Mouse (Mus musculus) limb, embryonic 15.5 days (tissue): ENCODE measurements at regions not wholly inside any gene's neighbourhood (a gene's known extent, or its start where the extent isn't known, plus 50 kb on each side); places are given as distances from the start of the nearest gene placed in this dataset.
A peak's percentile ranks its signal among the peaks of the same experiment; 100 is the strongest.

Experiments used
- ATAC-seq: fragments of 200-750 bp; cut with Nextera tagmentation; 2 replicates; pipeline ENCODE4 v1.8.0; 2017; ENCODE audit warnings: low read depth, moderate TSS enrichment; ENCODE audit not compliant: insufficient number of reproducible peaks, low FRiP score, low TSS enrichment
- H3K27ac ChIP-seq: fragments of 300-500 bp; sonication (generic); 2 replicates; pipeline ENCODE4 v1.5.1; 2015; ENCODE audit warnings: moderate library complexity, mild to moderate bottlenecking, inconsistent platforms
- H3K27me3 ChIP-seq: fragments of 300-500 bp; sonication (generic); 2 replicates; pipeline ENCODE4 v1.6.1; 2015; ENCODE audit warnings: inconsistent platforms
- H3K36me3 ChIP-seq: fragments of 300-500 bp; sonication (generic); 2 replicates; pipeline ENCODE4 v1.6.1; 2015; ENCODE audit warnings: inconsistent platforms
- H3K4me1 ChIP-seq: fragments of 300-500 bp; sonication (generic); 2 replicates; pipeline ENCODE4 v1.6.1; 2015; ENCODE audit warnings: inconsistent platforms
- H3K4me2 ChIP-seq: fragments of 300-500 bp; sonication (generic); 2 replicates; pipeline ENCODE4 v1.6.1; 2015; ENCODE audit warnings: mild to moderate bottlenecking, inconsistent platforms
- H3K4me3 ChIP-seq: fragments of 300-500 bp; sonication (generic); 2 replicates; pipeline ENCODE4 v1.5.1; 2015; ENCODE audit warnings: mild to moderate bottlenecking, inconsistent platforms
- H3K9ac ChIP-seq: fragments of 300-500 bp; sonication (generic); 2 replicates; pipeline ENCODE4 v1.6.1; 2015; ENCODE audit warnings: inconsistent platforms
- H3K9me3 ChIP-seq: fragments of 300-500 bp; sonication (generic); 2 replicates; pipeline ENCODE4 v1.6.1; 2016; ENCODE audit warnings: inconsistent platforms
- WGBS: fragments of 180-500 bp; shearing (Covaris S2); methylation state at CpG from one replicate; pipeline ENCODE4 v1.1.7; 2015; 5-methylcytosine and 5-hydroxymethylcytosine counted together

DNA sequence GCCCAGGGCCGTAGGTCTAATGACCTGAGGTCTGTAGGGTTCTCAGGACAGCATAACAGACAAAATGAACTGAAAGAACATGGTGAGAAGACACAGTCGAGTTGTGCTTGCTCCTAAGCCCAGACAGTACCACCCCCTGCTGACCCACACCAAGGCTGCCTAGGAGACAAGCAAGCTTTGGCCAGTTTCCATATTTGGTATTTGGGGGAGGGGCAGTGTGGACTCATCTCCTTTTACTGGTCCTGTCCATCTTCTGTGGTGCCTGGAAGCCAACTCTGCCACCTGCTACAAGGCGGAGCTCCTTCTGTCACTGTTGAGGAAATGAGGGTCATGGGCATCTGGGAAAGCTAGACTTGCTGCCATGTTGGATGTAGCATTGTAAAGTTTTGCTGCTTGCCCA, 68.9 kb downstream of the Tex29 start:
- no peaks in the 10 kb centered on the region for H3K36me3 ChIP-seq
- H3K27ac ChIP-seq = no peak overlapping the region
- H3K4me3 ChIP-seq = no peak overlapping the region
- no peak overlapping the region for H3K9ac ChIP-seq
- ATAC-seq = no peak
- 69% methylated on average over 3 of the region's 3 CpGs for WGBS
- peaks cover 4% of the 10 kb centered on the region for H3K4me1 ChIP-seq
- no peak overlapping the region for H3K4me2 ChIP-seq
- H3K27me3 ChIP-seq = peaks cover 7% of the 10 kb centered on the region; the same call in 1 of the 2 replicates
- no peaks in the 10 kb centered on the region for H3K9me3 ChIP-seq

DNA sequence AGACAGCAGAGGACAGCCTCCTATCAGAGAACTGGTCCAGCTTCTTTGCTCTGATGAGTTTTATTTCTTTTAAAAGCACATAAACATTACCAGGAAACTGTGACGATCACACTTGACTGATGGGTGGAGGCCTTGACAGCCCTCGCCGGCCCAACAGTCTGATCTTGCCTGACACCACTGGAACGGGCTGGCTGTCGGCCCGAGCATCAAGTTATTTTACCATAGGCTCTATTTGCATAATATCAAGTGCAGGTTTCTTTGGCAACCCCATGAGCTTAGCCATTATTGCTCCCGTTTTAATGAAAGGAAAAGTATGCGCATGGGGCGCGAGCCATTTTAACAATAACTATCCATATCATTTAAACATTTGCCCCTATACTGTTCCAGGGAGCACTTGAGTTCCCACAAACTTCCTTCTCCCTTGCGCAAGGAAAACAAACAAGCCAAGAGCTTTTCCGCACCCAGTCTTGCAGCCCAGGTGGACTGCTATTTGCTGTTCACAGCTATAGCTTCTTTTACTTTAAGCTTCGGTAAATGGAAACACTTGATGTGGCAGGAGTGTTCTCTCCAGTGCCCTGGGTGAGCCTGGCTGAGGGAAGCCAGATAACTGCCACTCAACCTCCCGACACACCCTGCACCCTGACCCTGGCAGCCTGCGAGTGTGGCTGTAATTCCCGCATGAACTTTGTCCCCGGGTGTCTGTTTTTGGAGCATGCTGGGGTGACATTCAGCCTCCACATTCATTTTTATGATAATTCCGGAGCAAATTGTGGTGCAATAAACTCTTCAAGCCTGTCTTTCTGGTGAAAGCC, 71.6 kb downstream of the Tex29 start:
- ATAC-seq = no peak
- Histone ChIP-seq H3K4me2 (no peak overlapping the region), H3K27ac (no peak overlapping the region), H3K36me3 (no peaks in the 10 kb centered on the region), H3K4me3 (no peak overlapping the region), H3K4me1 (peaks cover 15% of the 10 kb centered on the region), H3K27me3 (no peaks in the 10 kb centered on the region), H3K9ac (no peak overlapping the region), H3K9me3 (no peaks in the 10 kb centered on the region)
- WGBS = 70% methylated on average over 18 of the region's 18 CpGs

DNA sequence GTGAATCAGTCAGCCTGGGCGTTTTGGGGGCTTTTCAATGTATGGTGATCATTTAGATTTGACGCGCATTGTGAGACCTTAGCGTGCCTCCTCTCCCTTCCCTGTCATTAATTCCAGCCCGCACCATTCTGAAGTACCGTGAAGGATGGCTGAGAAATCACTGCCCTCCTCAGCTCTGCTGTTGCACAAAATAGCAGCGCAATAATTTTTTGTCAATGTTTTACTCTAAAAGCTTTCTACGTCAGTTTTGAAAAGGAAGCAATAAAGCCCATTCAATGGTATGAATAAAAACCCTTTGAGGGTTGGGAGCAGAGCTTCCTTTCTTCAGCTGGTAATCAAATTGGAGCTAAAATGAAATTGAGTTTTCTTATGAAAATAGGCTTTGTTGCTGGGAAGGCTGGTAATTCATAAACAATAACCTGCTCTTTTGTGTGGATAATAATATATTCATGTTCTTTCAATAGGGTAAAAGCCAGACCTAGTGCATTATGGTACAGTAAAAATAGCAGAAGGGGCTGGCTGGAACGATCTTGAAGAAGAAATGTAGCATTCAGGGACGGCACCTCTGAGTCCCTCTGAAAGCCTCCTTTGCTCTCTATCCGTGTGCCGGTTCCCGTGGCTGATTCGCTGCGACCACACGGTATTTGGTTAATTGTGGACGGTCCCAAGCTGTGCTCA, 72.3 kb downstream of the Tex29 start:
- no peak overlapping the region for H3K9ac ChIP-seq
- no peak overlapping the region for H3K27ac ChIP-seq
- no peaks in the 10 kb centered on the region for H3K9me3 ChIP-seq
- H3K4me1 ChIP-seq = peaks cover 15% of the 10 kb centered on the region
- no peak overlapping the region for H3K4me2 ChIP-seq
- H3K4me3 ChIP-seq = no peak overlapping the region
- ATAC-seq = no peak
- H3K36me3 ChIP-seq = no peaks in the 10 kb centered on the region
- no peaks in the 10 kb centered on the region for H3K27me3 ChIP-seq
- WGBS = 64% methylated on average over 17 of the region's 17 CpGs

DNA sequence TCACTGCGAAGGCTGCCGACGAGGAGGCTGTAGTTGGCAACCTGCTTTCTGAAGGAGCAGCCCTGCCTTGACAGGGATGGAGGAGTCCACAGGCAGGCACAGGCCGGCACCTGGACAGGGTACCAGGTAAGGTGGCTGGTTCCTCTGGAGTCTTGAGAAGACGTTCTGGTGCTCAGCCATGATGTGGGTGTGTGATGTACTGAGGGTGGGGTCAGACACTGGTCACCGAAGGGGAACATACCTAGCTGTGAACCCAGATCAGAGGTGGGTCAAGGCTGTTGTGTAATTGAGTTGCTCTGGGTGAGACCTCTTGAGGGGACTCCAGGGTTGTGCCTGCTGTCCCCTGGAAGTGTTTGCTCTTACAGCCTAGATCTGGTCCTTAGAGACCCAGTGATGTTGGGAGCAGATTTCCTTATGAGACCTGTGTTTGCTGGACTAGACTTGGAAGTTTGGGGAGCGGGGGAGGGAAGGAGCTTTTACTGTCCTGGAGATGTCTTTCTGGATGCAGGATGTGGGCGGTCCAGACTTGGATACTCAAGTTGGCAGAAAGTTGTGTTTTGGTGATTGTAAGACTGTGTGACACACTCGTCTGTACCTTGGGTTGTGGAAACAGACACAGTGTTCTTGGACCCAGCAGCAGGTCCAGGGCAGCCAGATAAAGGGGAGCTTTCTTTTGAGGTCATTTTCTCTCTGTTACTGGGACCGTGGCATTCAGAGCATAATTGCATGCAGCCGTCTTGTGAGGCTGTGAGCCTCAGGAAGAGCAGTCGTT, 73.0 kb downstream of the Tex29 start:
- H3K27me3 ChIP-seq = no peaks in the 10 kb centered on the region
- no peak for ATAC-seq
- peaks cover 15% of the 10 kb centered on the region for H3K4me1 ChIP-seq
- 64% methylated on average over 12 of the region's 12 CpGs for WGBS
- no peak overlapping the region for H3K4me2 ChIP-seq
- no peaks in the 10 kb centered on the region for H3K9me3 ChIP-seq
- H3K4me3 ChIP-seq = no peak overlapping the region
- no peak overlapping the region for H3K27ac ChIP-seq
- H3K36me3 ChIP-seq = no peaks in the 10 kb centered on the region
- no peak overlapping the region for H3K9ac ChIP-seq

DNA sequence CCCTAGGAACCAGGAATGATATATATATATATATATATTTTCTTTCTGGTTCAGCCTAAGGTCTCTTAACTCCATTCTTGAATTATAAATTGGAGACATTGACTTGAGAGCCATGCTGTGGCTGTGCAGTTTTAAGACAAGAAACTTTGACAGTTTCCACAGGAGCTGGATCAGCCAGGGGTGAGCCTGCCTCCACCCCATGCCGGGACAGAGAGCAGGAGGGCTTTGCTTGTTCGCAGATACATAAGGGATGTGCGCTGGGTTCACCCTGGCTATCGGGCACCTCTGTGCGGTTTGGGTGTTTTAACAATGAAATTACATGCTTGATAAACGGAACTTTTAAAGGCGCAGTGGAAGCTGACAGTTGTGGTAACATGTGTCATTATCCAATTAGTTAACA, 73.9 kb downstream of the Tex29 start:
- Histone ChIP-seq H3K4me2 (no peak overlapping the region), H3K27ac (no peak overlapping the region)
- ATAC-seq = no peak

DNA sequence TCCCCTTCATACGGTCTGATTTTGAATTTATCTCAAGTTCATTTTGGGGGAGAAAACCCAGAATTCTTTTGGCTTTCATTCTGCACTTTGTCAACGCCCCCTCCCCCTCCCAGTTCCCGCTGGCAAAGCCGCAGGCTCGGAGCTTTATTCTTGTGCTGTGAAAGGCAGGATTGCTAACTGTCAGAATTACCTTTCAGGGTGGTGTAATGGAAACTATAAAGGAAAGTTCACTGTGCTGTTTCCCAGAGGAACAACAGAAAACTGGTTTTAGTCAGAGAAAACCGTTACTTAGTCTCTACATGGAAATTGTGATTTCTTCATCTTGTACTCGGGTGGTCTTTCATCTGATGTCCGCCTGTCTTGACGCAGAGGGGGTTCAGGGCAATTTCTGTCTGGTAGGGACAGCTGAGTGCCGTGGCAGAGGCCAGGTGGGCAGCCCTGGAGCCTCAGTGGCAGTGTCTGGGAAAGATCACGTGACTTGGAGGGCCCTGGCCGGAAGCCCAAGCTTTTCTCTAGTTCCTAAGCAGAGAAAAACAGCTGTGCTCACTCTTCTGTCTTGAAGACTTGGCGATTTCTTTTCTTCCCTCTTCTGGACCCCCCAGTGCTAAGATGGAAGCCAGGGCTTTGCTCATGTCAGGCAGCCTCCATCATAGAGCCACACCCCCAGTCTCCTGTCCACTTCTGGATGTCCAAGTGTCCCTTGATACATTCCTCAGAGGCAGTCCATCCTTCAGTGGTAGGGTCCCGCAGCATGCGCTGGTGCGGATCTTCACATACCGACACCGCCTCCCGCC, 74.6 kb downstream of the Tex29 start:
- Histone ChIP-seq H3K9ac (no peak overlapping the region), H3K27me3 (no peaks in the 10 kb centered on the region), H3K27ac (peak overlapping the region; percentile 57), H3K9me3 (no peaks in the 10 kb centered on the region), H3K4me1 (peaks cover 15% of the 10 kb centered on the region), H3K4me3 (0 out of 2 replicates have a peak overlapping the region, but pooled peaks have one; percentile 4), H3K36me3 (no peaks in the 10 kb centered on the region), H3K4me2 (peak overlapping the region; percentile 37)
- 34% methylated on average over 19 of the region's 19 CpGs for WGBS
- peak; percentile 62 for ATAC-seq

More for the DNA sequence above, 73.9 kb downstream of the Tex29 start:
- 38% methylated on average over 7 of the region's 7 CpGs for WGBS
- Histone ChIP-seq H3K9me3 (no peaks in the 10 kb centered on the region), H3K4me3 (no peak overlapping the region), H3K9ac (no peak overlapping the region), H3K4me1 (peaks cover 15% of the 10 kb centered on the region), H3K27me3 (no peaks in the 10 kb centered on the region), H3K36me3 (no peaks in the 10 kb centered on the region)

DNA sequence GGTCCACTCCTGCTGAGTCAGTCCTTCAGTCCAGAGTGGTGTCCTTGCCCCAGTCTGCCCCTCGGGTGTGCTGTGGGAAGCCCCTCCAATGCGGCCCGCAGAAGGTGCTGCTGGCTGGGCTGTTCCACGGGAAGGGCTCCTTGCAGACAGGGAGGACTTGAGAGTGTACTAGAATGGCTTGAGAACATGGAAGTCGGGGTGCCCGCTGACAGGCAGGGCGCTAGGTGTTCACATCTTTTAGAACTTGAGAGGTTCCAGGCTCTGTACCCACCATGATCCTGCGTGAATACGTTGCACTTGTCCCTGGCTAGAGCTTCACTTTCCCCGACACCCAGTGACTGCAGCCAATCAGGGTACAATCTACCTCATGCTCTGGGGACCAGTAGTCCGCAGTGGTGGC, 75.4 kb downstream of the Tex29 start:
- H3K27ac ChIP-seq = peak overlapping the region; percentile 57; the same call in 1 of the 2 replicates
- H3K4me3 ChIP-seq = no peak overlapping the region
- H3K27me3 ChIP-seq = no peaks in the 10 kb centered on the region
- H3K4me2 ChIP-seq = no peak overlapping the region
- no peaks in the 10 kb centered on the region for H3K9me3 ChIP-seq
- H3K4me1 ChIP-seq = peaks cover 15% of the 10 kb centered on the region
- 90% methylated on average over 11 of the region's 11 CpGs for WGBS
- H3K9ac ChIP-seq = no peak overlapping the region
- ATAC-seq = no peak
- no peaks in the 10 kb centered on the region for H3K36me3 ChIP-seq

DNA sequence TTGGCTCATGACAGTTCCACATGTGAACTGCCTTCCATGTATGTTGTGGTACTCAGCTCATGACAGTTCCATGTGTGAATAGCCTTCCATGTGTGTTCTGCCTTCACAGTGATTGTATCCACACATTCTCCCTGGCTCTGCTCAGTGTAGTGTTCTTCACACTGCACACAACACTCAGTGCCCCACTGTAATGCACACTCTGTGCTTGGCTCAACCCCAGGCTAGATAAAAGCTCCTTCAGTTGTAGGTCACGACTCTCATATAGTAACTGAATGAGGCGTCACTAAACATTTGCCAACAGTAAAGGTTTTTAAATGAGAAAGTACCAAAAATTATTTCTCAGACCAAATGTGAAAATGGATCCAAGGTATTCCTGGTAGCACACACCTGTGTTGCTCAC, 79.6 kb downstream of the Tex29 start:
- no peaks in the 10 kb centered on the region for H3K27me3 ChIP-seq
- WGBS = 83% methylated on average over 2 of the region's 2 CpGs
- peaks cover 9% of the 10 kb centered on the region for H3K4me1 ChIP-seq
- no peaks in the 10 kb centered on the region for H3K9me3 ChIP-seq
- no peak overlapping the region for H3K4me2 ChIP-seq
- no peak overlapping the region for H3K27ac ChIP-seq
- no peak for ATAC-seq
- H3K4me3 ChIP-seq = no peak overlapping the region
- no peaks in the 10 kb centered on the region for H3K36me3 ChIP-seq
- no peak overlapping the region for H3K9ac ChIP-seq

DNA sequence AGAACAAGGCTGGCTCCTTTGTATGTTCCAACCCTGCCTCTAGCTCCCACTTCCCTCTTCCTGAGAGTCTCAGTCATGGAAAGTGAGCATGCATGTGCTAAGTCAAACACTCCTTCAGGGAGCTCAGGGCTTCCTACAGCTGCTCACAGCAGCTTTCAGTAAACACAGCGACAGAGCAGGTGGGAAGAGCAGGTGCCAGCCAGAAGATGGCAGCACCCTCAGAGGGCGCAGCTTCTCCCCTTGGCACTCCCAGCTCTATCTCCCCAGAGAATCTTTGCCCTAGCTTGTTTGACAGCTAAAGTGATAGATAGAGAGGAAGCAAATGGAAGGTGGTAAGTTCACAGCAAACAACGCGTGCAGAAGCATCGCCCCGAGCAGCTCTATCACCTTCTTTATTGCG, 82.8 kb downstream of the Tex29 start:
- 61% methylated on average over 7 of the region's 7 CpGs for WGBS
- Histone ChIP-seq H3K4me3 (no peak overlapping the region), H3K4me1 (no peaks in the 10 kb centered on the region), H3K36me3 (no peaks in the 10 kb centered on the region), H3K27ac (no peak overlapping the region), H3K27me3 (no peaks in the 10 kb centered on the region), H3K9me3 (no peaks in the 10 kb centered on the region), H3K9ac (no peak overlapping the region), H3K4me2 (no peak overlapping the region)
- ATAC-seq = no peak

DNA sequence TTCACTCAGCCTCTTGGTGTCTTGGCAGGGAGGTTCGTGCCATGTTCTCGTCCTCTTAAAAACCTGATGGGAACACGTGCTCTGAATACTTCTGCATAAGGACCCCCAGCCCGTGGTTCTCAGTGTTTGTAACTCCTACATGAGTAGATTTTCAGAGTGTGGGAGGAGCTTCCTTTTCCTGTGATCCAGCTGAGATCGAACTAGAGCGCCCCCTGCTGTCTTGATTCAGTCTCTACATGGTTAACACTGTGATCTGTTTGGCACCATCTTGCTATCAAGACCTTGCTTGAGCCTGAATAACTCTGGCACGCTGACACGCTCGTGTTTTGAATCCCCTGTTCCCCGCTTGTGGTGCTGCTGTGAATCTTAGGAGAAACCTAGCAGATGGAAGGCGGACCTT, 83.9 kb downstream of the Tex29 start:
- H3K4me2 ChIP-seq = no peak overlapping the region
- no peaks in the 10 kb centered on the region for H3K27me3 ChIP-seq
- 65% methylated on average over 11 of the region's 11 CpGs for WGBS
- H3K4me3 ChIP-seq = no peak overlapping the region
- H3K27ac ChIP-seq = no peak overlapping the region
- H3K9ac ChIP-seq = no peak overlapping the region
- H3K4me1 ChIP-seq = no peaks in the 10 kb centered on the region
- no peaks in the 10 kb centered on the region for H3K36me3 ChIP-seq
- no peaks in the 10 kb centered on the region for H3K9me3 ChIP-seq
- no peak for ATAC-seq

DNA sequence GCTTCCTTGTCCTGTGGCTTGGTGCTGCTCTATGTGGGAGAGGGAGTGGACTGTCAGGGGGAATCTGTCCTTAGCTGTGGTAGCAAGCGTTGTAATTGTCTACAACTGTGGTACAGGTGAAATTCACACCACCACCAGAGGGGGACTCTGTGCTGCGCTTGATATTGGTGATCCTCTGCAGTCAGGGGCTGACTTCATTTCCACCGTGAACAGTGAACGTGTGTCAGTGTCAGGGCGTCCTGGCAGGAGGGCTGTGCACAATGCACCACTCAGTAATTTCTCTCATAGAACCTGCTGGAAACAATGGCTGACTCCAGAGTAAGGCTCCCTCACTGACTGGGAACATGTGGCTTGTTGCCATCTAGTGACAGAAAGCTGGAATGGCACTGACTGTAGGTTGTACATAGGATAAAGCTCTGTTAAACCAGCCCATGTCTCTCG, 102.6 kb downstream of the Tex29 start:
- Histone ChIP-seq H3K27ac (no peak overlapping the region), H3K4me3 (no peak overlapping the region), H3K4me1 (no peaks in the 10 kb centered on the region), H3K27me3 (no peaks in the 10 kb centered on the region), H3K36me3 (no peaks in the 10 kb centered on the region), H3K9me3 (no peaks in the 10 kb centered on the region), H3K4me2 (no peak overlapping the region), H3K9ac (no peak overlapping the region)
- 0 out of 2 replicates have a peak, but pooled peaks have one; percentile 14 for ATAC-seq
- WGBS = 28% methylated on average over 6 of the region's 6 CpGs
